Mouse (Mus musculus): ENCODE results near the gene Gas7. TPM values are rescaled to one million over a fixed set of nuclear protein-coding genes. Genes with fewer than 3 reads are reported as not detected.

Gene Gas7
- total RNA-seq, 2 experiments from 2014 or later: 58.5 to 67.7 TPM

GRCm38 (mm10) chr11:67531926-67532565 is 76.8 kb downstream of the Gas7 start:
- ATAC-seq (ENCODE audit: poor library complexity, severe bottlenecking): peak; percentile 52

GRCm38 (mm10) chr11:67532728-67533127 is 77.5 kb downstream of the Gas7 start:
- no peak for ATAC-seq (ENCODE audit: poor library complexity, severe bottlenecking)

GRCm38 (mm10) chr11:67533151-67533550 is 77.9 kb downstream of the Gas7 start:
- no peak for ATAC-seq (ENCODE audit: poor library complexity, severe bottlenecking)

GRCm38 (mm10) chr11:67535703-67536102 is 80.5 kb downstream of the Gas7 start:
- ATAC-seq (ENCODE audit: poor library complexity, severe bottlenecking): no peak

GRCm38 (mm10) chr11:67536413-67536812 is 81.2 kb downstream of the Gas7 start:
- no peak for ATAC-seq (ENCODE audit: poor library complexity, severe bottlenecking)

DNA sequence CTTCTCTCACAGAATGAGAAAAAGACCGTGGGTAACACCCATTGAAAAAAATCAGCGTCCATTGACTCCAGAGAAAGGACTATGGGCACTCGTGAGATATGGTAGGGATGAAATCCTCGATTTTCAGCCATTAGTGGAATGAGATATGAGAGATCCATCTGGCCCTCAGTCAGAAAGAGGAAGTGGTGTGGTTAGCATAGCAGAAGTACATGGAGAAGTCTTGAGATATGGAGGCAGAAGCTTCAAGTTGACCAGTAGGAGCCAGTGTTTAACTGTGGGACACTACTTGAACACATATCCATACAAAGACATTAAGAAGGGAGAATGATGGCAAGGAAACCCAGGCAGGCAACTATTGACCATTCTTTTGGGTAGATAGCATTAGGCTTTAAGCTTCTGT is 82.1 kb downstream of the Gas7 start:
- ATAC-seq (ENCODE audit: poor library complexity, severe bottlenecking): peak; percentile 96

DNA sequence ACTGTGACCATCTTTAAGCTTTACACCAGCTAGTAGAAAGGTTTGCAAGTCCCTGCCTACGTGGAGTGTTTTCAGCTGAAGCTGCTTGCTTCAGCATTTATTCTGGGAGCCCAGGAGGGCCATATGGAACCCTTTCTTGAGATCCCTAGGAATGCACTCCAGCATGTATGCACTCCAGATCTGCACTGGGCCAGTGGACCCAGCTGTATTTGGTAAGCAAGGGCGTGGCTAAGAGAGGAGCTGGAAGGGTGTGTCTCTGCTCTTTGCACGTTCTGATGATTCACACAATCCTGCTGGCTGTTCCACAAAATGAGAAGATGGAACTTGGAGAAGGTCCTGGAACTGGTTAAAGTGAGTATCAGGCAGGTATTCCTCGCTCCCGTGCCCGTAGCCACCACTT is 83.3 kb downstream of the Gas7 start:
- ATAC-seq (ENCODE audit: poor library complexity, severe bottlenecking): peak; percentile 50

DNA sequence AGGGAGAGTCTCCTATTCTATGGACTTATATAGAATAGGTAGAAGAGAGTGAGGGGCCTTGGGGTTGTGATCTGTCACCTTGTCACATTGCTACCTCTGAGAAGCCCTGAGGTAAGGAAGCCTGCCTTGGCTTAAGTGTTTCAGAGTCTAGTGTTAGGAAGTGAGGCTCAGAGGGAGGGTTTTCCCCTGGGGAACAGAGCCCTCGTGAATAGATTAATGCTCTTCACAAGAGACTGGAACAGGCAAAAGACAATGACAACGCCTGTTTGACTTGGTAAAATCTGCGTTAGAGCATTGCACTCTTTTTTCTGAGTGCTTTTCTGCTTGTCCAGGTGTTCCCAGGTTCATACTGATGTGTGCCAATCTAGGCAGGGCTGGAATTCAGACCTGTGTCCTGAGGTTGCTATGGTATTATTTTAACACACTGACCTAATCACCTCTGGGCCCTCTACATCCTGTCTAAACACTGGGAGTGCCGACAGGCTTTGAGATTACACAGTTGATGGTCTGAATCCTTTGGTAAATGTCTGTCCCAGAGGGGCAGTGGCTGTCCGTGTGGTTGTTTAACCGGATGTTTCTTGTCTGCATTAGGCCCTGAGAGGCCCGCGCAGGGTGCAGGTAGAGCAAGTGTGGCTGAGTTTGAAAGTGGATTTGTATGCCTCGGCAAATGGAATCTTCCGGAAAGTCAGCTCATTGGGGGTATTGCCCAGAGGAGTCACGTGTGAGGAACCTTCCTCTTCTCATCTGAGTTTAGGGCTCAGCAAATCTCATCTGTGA is 89.6 kb downstream of the Gas7 start:
- no peak; the same call in 1 of the 2 replicates for ATAC-seq (ENCODE audit: poor library complexity, severe bottlenecking)

DNA sequence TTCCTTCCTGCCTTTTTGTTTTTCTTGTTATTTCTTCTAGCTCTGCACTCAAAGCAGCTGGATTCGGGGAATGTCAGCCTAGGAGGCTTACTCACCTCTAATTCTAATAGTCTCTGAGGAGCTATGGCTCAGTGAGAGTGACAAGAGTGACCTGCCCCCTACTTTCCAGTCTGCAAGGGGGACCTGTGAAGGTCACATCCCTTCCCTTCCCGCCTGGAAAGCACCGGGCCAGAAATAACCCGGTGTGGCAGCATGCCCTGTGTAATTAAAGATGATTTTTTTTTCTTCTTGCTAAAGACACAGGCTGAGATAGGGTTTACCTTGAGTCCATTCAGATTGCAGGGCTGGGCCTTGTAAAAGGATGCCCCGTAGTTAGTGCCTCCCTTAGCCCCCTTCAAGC is 91.3 kb downstream of the Gas7 start:
- no peak for ATAC-seq (ENCODE audit: poor library complexity, severe bottlenecking)

DNA sequence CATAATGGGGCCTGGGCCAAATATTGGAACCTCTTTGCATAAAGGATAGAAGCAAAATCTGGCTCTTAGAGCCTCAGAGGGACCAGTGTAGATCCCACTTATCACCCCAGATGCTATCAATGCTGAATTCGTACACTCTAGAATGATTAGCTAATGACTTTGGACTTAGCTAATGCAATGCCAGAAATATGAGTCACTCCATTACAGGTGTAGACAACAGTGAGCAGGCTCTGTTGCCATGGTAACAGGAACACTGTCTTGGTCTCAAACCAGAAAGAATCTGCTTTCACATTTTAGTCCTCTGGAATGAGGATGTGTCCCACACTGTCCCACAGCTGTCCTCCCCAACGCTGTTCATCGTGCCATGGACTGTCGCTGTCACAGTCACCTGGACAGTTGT is 94.1 kb downstream of the Gas7 start:
- no peak for ATAC-seq (ENCODE audit: poor library complexity, severe bottlenecking)

GRCm38 (mm10) chr11:67549762-67550488 is 94.7 kb downstream of the Gas7 start:
- ATAC-seq (ENCODE audit: poor library complexity, severe bottlenecking): peak; percentile 47

DNA sequence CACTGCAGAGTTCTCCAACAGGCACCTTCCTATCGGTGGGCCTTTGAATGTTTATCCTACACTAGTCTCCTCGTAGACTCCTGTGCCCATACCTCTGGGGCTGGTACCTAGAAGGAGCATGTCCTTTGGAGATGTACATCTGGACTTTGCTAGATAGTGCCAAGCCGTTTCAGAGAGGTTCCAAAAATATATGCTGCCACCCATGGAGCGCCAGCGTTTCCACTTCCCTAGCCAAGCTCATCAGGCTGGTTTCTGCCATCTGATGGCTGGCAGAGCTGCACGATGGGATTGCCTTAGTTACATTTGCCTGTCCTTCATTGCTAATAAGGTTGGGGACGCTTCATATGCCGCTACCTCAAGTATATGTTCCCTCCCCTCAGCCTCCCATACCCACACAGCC is 97.2 kb downstream of the Gas7 start:
- ATAC-seq (ENCODE audit: poor library complexity, severe bottlenecking): no peak

- no peak for ATAC-seq (ENCODE audit: poor library complexity, severe bottlenecking)
Observed at GRCm38 (mm10) chr11:67554276-67554675, 99.0 kb downstream of the Gas7 start.

- ATAC-seq (ENCODE audit: poor library complexity, severe bottlenecking): no peak
Observed at GRCm38 (mm10) chr11:67556360-67556759, 101.1 kb downstream of the Gas7 start.

- peak; percentile 14 for ATAC-seq (ENCODE audit: poor library complexity, severe bottlenecking)
Observed at GRCm38 (mm10) chr11:67558772-67559448, 103.7 kb downstream of the Gas7 start.

- ATAC-seq (ENCODE audit: poor library complexity, severe bottlenecking): peak; percentile 84
Observed at GRCm38 (mm10) chr11:67559522-67559921, 104.3 kb downstream of the Gas7 start.

- ATAC-seq (ENCODE audit: poor library complexity, severe bottlenecking): no peak
Observed at GRCm38 (mm10) chr11:67561631-67562030, 106.4 kb downstream of the Gas7 start.

- ATAC-seq (ENCODE audit: poor library complexity, severe bottlenecking): peak; percentile 14
Observed at GRCm38 (mm10) chr11:67563141-67563540, 107.9 kb downstream of the Gas7 start.

DNA sequence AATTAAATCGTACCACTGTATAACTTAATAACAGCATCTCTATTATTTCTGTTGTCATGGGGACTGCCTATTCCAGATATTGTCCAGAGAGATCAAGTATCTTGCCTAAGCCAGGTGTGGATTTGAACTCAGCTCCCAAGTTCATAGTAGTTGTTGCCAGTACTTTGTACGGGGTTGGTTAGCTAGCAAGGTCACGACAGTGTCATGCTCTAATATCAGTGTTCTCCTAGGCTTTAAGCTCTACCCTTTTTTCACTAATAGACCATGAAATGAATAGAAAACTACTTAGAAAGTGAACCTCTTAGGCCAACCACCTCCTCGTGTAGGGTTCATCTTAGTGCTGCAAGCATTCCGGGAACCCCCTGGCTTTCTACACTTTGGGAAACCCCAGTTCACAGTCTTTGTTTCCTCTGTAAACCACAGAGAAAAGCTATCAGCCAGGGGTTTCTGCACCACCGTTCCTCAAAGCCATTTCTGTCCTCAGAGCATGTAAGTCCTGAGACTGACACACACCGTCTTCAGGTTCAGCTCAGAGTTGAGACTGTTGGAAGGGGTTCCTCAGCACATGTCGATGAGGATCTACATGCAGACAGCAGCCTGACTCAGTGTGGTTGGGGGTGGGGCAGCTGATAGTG is 108.9 kb downstream of the Gas7 start:
- peak; percentile 4; the same call in 1 of the 2 replicates for ATAC-seq (ENCODE audit: poor library complexity, severe bottlenecking)

- no peak for ATAC-seq (ENCODE audit: poor library complexity, severe bottlenecking)
Observed at GRCm38 (mm10) chr11:67565512-67565911, 110.3 kb downstream of the Gas7 start.

- peak; percentile 11; the same call in 1 of the 2 replicates for ATAC-seq (ENCODE audit: poor library complexity, severe bottlenecking)
Observed at GRCm38 (mm10) chr11:67566704-67567103, 111.5 kb downstream of the Gas7 start.
